Mouse (Mus musculus) lung, postnatal 0 days (tissue): Measurements from ENCODE around the gene Gpd1.

ENCODE experiments used
- CTCF ChIP-seq: IDR thresholded peaks from 2 replicates; pipeline ENCODE4 v1.5.1; 2016; ENCODE audit warnings: antibody characterized with exemption, mild to moderate bottlenecking
- EP300 ChIP-seq: IDR thresholded peaks from 2 replicates; pipeline ENCODE4 v1.6.1; 2016; ENCODE audit warnings: antibody characterized with exemption, mild to moderate bottlenecking, control low read depth

GRCm38 (mm10) chr15:99714858-99715257, 2.5 kb upstream of the Gpd1 start:
- peak; percentile 98 for TF ChIP-seq CTCF
- TF ChIP-seq EP300, result no peak
